Mouse (Mus musculus) lung, adult 2 months (tissue): Measurements from ENCODE around the gene C2cd3.

Source experiments
- CTCF ChIP-seq: fragments of 200-500 bp; IDR thresholded peaks from 2 replicates; pipeline ENCODE4 v1.5.1; 2011; ENCODE audit warnings: mild to moderate bottlenecking, low read length, control low read depth; ENCODE audit not compliant: insufficient read depth
- POLR2A ChIP-seq: fragments of 200-500 bp; IDR thresholded peaks from 2 replicates; pipeline ENCODE4 v1.6.1; 2011; ENCODE audit warnings: low read depth, mild to moderate bottlenecking, control low read depth, low read length, borderline replicate concordance; ENCODE audit errors: extremely low read depth

DNA sequence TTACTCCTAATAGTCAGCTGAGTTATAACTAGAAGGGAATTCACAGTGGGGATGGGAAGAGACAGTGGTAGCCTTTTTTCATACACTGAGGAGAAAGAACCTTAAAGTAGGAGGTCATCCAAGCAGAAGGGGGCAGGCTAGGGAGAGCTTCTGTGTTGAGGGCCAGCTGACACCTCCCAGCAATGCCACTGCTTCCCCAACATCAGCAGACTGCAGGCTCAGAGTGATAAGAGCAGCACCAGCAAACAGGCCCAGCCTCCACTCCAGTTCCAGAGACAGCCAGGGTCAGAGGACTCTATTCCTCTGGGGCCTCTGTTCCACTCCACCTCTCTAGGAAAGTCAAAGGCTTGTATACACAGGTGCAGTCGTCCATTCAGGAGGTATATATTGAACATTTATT is 86.1 kb downstream of the C2cd3 start:
- TF ChIP-seq POLR2A (no peak), CTCF (no peak)
